Mouse (Mus musculus): ENCODE data around the gene Haao.
A peak's percentile ranks its signal among the peaks of the same experiment; 100 is the strongest.

Gene Haao

GRCm38 (mm10) chr17:83830616-83831292 lies 17.0 kb downstream of the Haao start:
- no peak for DNase-seq

GRCm38 (mm10) chr17:83829356-83829755 lies 18.4 kb downstream of the Haao start:
- DNase-seq = no peak

- no peak for DNase-seq
Measured at GRCm38 (mm10) chr17:83823835-83824234, 23.9 kb downstream of the Haao start.

GRCm38 (mm10) chr17:83821876-83822275 lies 25.9 kb downstream of the Haao start:
- no peak for DNase-seq

- DNase-seq = no peak
Measured at GRCm38 (mm10) chr17:83820701-83821100, 27.1 kb downstream of the Haao start.

- no peak for DNase-seq
Measured at GRCm38 (mm10) chr17:83819503-83819902, 28.3 kb downstream of the Haao start.

- DNase-seq = no peak
Measured at GRCm38 (mm10) chr17:83816996-83817395, 30.8 kb downstream of the Haao start.

- no peak for DNase-seq
Measured at GRCm38 (mm10) chr17:83813050-83813449, 34.7 kb downstream of the Haao start.

- no peak for DNase-seq
Measured at GRCm38 (mm10) chr17:83812200-83812944, 35.4 kb downstream of the Haao start.

GRCm38 (mm10) chr17:83810285-83810684 lies 37.5 kb downstream of the Haao start:
- no peak for DNase-seq

GRCm38 (mm10) chr17:83809197-83809829 lies 38.5 kb downstream of the Haao start:
- DNase-seq = no peak

- no peak for DNase-seq
Measured at GRCm38 (mm10) chr17:83808476-83809098, 39.2 kb downstream of the Haao start.

GRCm38 (mm10) chr17:83807778-83808398 lies 39.9 kb downstream of the Haao start:
- DNase-seq = peak; percentile 58

- no peak for DNase-seq
Measured at GRCm38 (mm10) chr17:83807345-83807744, 40.4 kb downstream of the Haao start.

GRCm38 (mm10) chr17:83805078-83805477 lies 42.7 kb downstream of the Haao start:
- no peak for DNase-seq

- no peak for DNase-seq
Measured at GRCm38 (mm10) chr17:83803987-83804386, 43.8 kb downstream of the Haao start.

GRCm38 (mm10) chr17:83799506-83800050 lies 48.2 kb downstream of the Haao start:
- no peak for DNase-seq

- no peak for DNase-seq
Measured at GRCm38 (mm10) chr17:83795121-83795520, 52.6 kb downstream of the Haao start.

- no peak for DNase-seq
Measured at GRCm38 (mm10) chr17:83792388-83792787, 55.4 kb downstream of the Haao start.

GRCm38 (mm10) chr17:83790158-83790557 lies 57.6 kb downstream of the Haao start:
- no peak for DNase-seq

- no peak for DNase-seq
Measured at GRCm38 (mm10) chr17:83786418-83786817, 61.3 kb downstream of the Haao start.

GRCm38 (mm10) chr17:83782740-83783139 lies 65.0 kb downstream of the Haao start:
- DNase-seq = no peak
